Mouse (Mus musculus): ENCODE data around the gene Olfr686. TPM values are rescaled to one million over a fixed set of nuclear protein-coding genes. Genes with fewer than 3 reads are reported as not detected.

Gene Olfr686
- polyA plus RNA-seq (2014; fragmentation: Nextera tagmentation; extraction: Ambion mirVana), result not detected in 2 replicates

GRCm38 (mm10) chr7:105207385-105207784, at the start of gene Olfr686:
TSS of gene Olfr686 (minus strand) at chr7:105207485.
- H3K4me2 ChIP-seq, result no peak within 1 kb of the TSS
- no peaks in the 10 kb centered on the region for H3K36me3 ChIP-seq (ENCODE audit: control insufficient read depth, insufficient read depth, low read length)
- H3K9me3 ChIP-seq (ENCODE audit: control insufficient read depth, low read length), result no peaks in the 10 kb centered on the region
- ATAC-seq (ENCODE audit: low FRiP score), result no peak
- H3K27ac ChIP-seq (ENCODE audit: low read depth, low read length), result no peak within 1 kb of the TSS
- no peak within 1 kb of the TSS for H3K4me3 ChIP-seq (ENCODE audit: low read depth, low read length)
- no peak for DNase-seq (ENCODE audit: low spot score, missing footprints)
- H3K27me3 ChIP-seq (ENCODE audit: control insufficient read depth, insufficient read depth, low read length), result no peaks in the 10 kb centered on the region
- no peak within 1 kb of the TSS for H3K9ac ChIP-seq (ENCODE audit: low read length)
- no peaks in the 10 kb centered on the region for H3K4me1 ChIP-seq (ENCODE audit: control insufficient read depth, insufficient read depth, low read length)

- Histone ChIP-seq H3K27ac (ENCODE audit: low read depth, low read length) (no peak overlapping the region), H3K36me3 (ENCODE audit: control insufficient read depth, insufficient read depth, low read length) (no peaks in the 10 kb centered on the region), H3K9me3 (ENCODE audit: control insufficient read depth, low read length) (no peaks in the 10 kb centered on the region), H3K4me3 (ENCODE audit: low read depth, low read length) (no peak overlapping the region), H3K4me2 (no peak overlapping the region), H3K9ac (ENCODE audit: low read length) (no peak overlapping the region), H3K4me1 (ENCODE audit: control insufficient read depth, insufficient read depth, low read length) (no peaks in the 10 kb centered on the region), H3K27me3 (ENCODE audit: control insufficient read depth, insufficient read depth, low read length) (no peaks in the 10 kb centered on the region)
- no peak for ATAC-seq (ENCODE audit: low FRiP score)
- WGBS, result 65% methylated on average over 5 of the region's 5 CpGs
- DNase-seq (ENCODE audit: low spot score, missing footprints), result no peak
These were observed 49.4 kb upstream of the Olfr686 start for GRCm38 (mm10) chr7:105256656-105257055.

GRCm38 (mm10) chr7:105248197-105248596, 40.9 kb upstream of the Olfr686 start:
- Histone ChIP-seq H3K36me3 (ENCODE audit: control insufficient read depth, insufficient read depth, low read length) (no peaks in the 10 kb centered on the region), H3K27ac (ENCODE audit: low read depth, low read length) (no peak overlapping the region), H3K9me3 (ENCODE audit: control insufficient read depth, low read length) (no peaks in the 10 kb centered on the region), H3K27me3 (ENCODE audit: control insufficient read depth, insufficient read depth, low read length) (no peaks in the 10 kb centered on the region), H3K4me1 (ENCODE audit: control insufficient read depth, insufficient read depth, low read length) (no peaks in the 10 kb centered on the region), H3K9ac (ENCODE audit: low read length) (no peak overlapping the region), H3K4me2 (no peak overlapping the region), H3K4me3 (ENCODE audit: low read depth, low read length) (no peak overlapping the region)
- ATAC-seq (ENCODE audit: low FRiP score) (no peak), DNase-seq (ENCODE audit: low spot score, missing footprints) (no peak)
- 64% methylated on average over 1 of the region's 1 CpGs for WGBS

- 88% methylated on average over 3 of the region's 3 CpGs for WGBS
These were observed 40.4 kb upstream of the Olfr686 start for GRCm38 (mm10) chr7:105247671-105248070.

GRCm38 (mm10) chr7:105229386-105229785, 22.1 kb upstream of the Olfr686 start:
- H3K4me2 ChIP-seq, result no peak overlapping the region
- no peak for ATAC-seq (ENCODE audit: low FRiP score)
- 84% methylated on average over 2 of the region's 2 CpGs for WGBS

More at GRCm38 (mm10) chr7:105247671-105248070, 40.4 kb upstream of the Olfr686 start:
- Histone ChIP-seq H3K9ac (ENCODE audit: low read length) (no peak overlapping the region), H3K27me3 (ENCODE audit: control insufficient read depth, insufficient read depth, low read length) (no peaks in the 10 kb centered on the region), H3K4me1 (ENCODE audit: control insufficient read depth, insufficient read depth, low read length) (no peaks in the 10 kb centered on the region), H3K27ac (ENCODE audit: low read depth, low read length) (no peak overlapping the region), H3K9me3 (ENCODE audit: control insufficient read depth, low read length) (no peaks in the 10 kb centered on the region), H3K36me3 (ENCODE audit: control insufficient read depth, insufficient read depth, low read length) (no peaks in the 10 kb centered on the region), H3K4me2 (no peak overlapping the region), H3K4me3 (ENCODE audit: low read depth, low read length) (no peak overlapping the region)
- ATAC-seq (ENCODE audit: low FRiP score) (no peak), DNase-seq (ENCODE audit: low spot score, missing footprints) (no peak)

GRCm38 (mm10) chr7:105228138-105228537, 20.9 kb upstream of the Olfr686 start:
- Histone ChIP-seq H3K4me1 (ENCODE audit: control insufficient read depth, insufficient read depth, low read length) (no peaks in the 10 kb centered on the region), H3K27ac (ENCODE audit: low read depth, low read length) (no peak overlapping the region), H3K36me3 (ENCODE audit: control insufficient read depth, insufficient read depth, low read length) (no peaks in the 10 kb centered on the region), H3K27me3 (ENCODE audit: control insufficient read depth, insufficient read depth, low read length) (no peaks in the 10 kb centered on the region), H3K4me3 (ENCODE audit: low read depth, low read length) (no peak overlapping the region), H3K9ac (ENCODE audit: low read length) (no peak overlapping the region), H3K4me2 (no peak overlapping the region), H3K9me3 (ENCODE audit: control insufficient read depth, low read length) (no peaks in the 10 kb centered on the region)
- DNase-seq (ENCODE audit: low spot score, missing footprints) (no peak), ATAC-seq (ENCODE audit: low FRiP score) (no peak)
- WGBS, result 83% methylated on average over 1 of the region's 1 CpGs

More at GRCm38 (mm10) chr7:105229386-105229785, 22.1 kb upstream of the Olfr686 start:
- DNase-seq (ENCODE audit: low spot score, missing footprints), result no peak
- Histone ChIP-seq H3K27me3 (ENCODE audit: control insufficient read depth, insufficient read depth, low read length) (no peaks in the 10 kb centered on the region), H3K9ac (ENCODE audit: low read length) (no peak overlapping the region), H3K4me3 (ENCODE audit: low read depth, low read length) (no peak overlapping the region), H3K36me3 (ENCODE audit: control insufficient read depth, insufficient read depth, low read length) (no peaks in the 10 kb centered on the region), H3K27ac (ENCODE audit: low read depth, low read length) (no peak overlapping the region), H3K9me3 (ENCODE audit: control insufficient read depth, low read length) (no peaks in the 10 kb centered on the region), H3K4me1 (ENCODE audit: control insufficient read depth, insufficient read depth, low read length) (no peaks in the 10 kb centered on the region)

GRCm38 (mm10) chr7:105226703-105227102, 19.4 kb upstream of the Olfr686 start:
- Histone ChIP-seq H3K4me1 (ENCODE audit: control insufficient read depth, insufficient read depth, low read length) (no peaks in the 10 kb centered on the region), H3K9ac (ENCODE audit: low read length) (no peak overlapping the region)
- ATAC-seq (ENCODE audit: low FRiP score), result no peak

GRCm38 (mm10) chr7:105226072-105226471, 18.8 kb upstream of the Olfr686 start:
- ATAC-seq (ENCODE audit: low FRiP score) (peak; percentile 27; the same call in 1 of the 2 replicates), DNase-seq (ENCODE audit: low spot score, missing footprints) (no peak)
- no peaks in the 10 kb centered on the region for H3K36me3 ChIP-seq (ENCODE audit: control insufficient read depth, insufficient read depth, low read length)
- H3K27ac ChIP-seq (ENCODE audit: low read depth, low read length), result no peak overlapping the region
- no peaks in the 10 kb centered on the region for H3K27me3 ChIP-seq (ENCODE audit: control insufficient read depth, insufficient read depth, low read length)
- no peak overlapping the region for H3K4me2 ChIP-seq
- no peaks in the 10 kb centered on the region for H3K9me3 ChIP-seq (ENCODE audit: control insufficient read depth, low read length)
- no peaks in the 10 kb centered on the region for H3K4me1 ChIP-seq (ENCODE audit: control insufficient read depth, insufficient read depth, low read length)
- H3K9ac ChIP-seq (ENCODE audit: low read length), result no peak overlapping the region
- H3K4me3 ChIP-seq (ENCODE audit: low read depth, low read length), result no peak overlapping the region

More at GRCm38 (mm10) chr7:105226703-105227102, 19.4 kb upstream of the Olfr686 start:
- Histone ChIP-seq H3K4me2 (no peak overlapping the region), H3K36me3 (ENCODE audit: control insufficient read depth, insufficient read depth, low read length) (no peaks in the 10 kb centered on the region), H3K9me3 (ENCODE audit: control insufficient read depth, low read length) (no peaks in the 10 kb centered on the region), H3K27me3 (ENCODE audit: control insufficient read depth, insufficient read depth, low read length) (no peaks in the 10 kb centered on the region), H3K4me3 (ENCODE audit: low read depth, low read length) (no peak overlapping the region), H3K27ac (ENCODE audit: low read depth, low read length) (no peak overlapping the region)
- no peak for DNase-seq (ENCODE audit: low spot score, missing footprints)

GRCm38 (mm10) chr7:105218281-105218680, 11.0 kb upstream of the Olfr686 start:
- Histone ChIP-seq H3K27ac (ENCODE audit: low read depth, low read length) (no peak overlapping the region), H3K4me1 (ENCODE audit: control insufficient read depth, insufficient read depth, low read length) (no peaks in the 10 kb centered on the region), H3K36me3 (ENCODE audit: control insufficient read depth, insufficient read depth, low read length) (no peaks in the 10 kb centered on the region), H3K9ac (ENCODE audit: low read length) (no peak overlapping the region), H3K27me3 (ENCODE audit: control insufficient read depth, insufficient read depth, low read length) (no peaks in the 10 kb centered on the region), H3K4me2 (no peak overlapping the region), H3K4me3 (ENCODE audit: low read depth, low read length) (no peak overlapping the region), H3K9me3 (ENCODE audit: control insufficient read depth, low read length) (no peaks in the 10 kb centered on the region)
- ATAC-seq (ENCODE audit: low FRiP score) (no peak), DNase-seq (ENCODE audit: low spot score, missing footprints) (no peak)
- WGBS, result 59% methylated on average over 4 of the region's 4 CpGs

GRCm38 (mm10) chr7:105214761-105215160, 7.5 kb upstream of the Olfr686 start:
- no peak overlapping the region for H3K27ac ChIP-seq (ENCODE audit: low read depth, low read length)
- H3K4me3 ChIP-seq (ENCODE audit: low read depth, low read length), result no peak overlapping the region
- DNase-seq (ENCODE audit: low spot score, missing footprints) (no peak), ATAC-seq (ENCODE audit: low FRiP score) (no peak)
- no peaks in the 10 kb centered on the region for H3K9me3 ChIP-seq (ENCODE audit: control insufficient read depth, low read length)
- no peaks in the 10 kb centered on the region for H3K27me3 ChIP-seq (ENCODE audit: control insufficient read depth, insufficient read depth, low read length)
- no peaks in the 10 kb centered on the region for H3K36me3 ChIP-seq (ENCODE audit: control insufficient read depth, insufficient read depth, low read length)
- H3K4me1 ChIP-seq (ENCODE audit: control insufficient read depth, insufficient read depth, low read length), result no peaks in the 10 kb centered on the region
- no peak overlapping the region for H3K4me2 ChIP-seq
- H3K9ac ChIP-seq (ENCODE audit: low read length), result no peak overlapping the region
- 57% methylated on average over 1 of the region's 1 CpGs for WGBS
